Mouse (Mus musculus) small intestine, adult 2 months (tissue): ENCODE measurements at regions not wholly inside any gene's neighbourhood (a gene's known extent, or its start where the extent isn't known, plus 50 kb on each side); places are given as distances from the start of the nearest gene placed in this dataset.

Experiments used
- H3K27ac ChIP-seq: fragments of 200-500 bp; 2 replicates; pipeline ENCODE4 v1.5.1; 2012; ENCODE audit warnings: low read depth, low read length, control low read depth, inconsistent platforms; ENCODE audit not compliant: insufficient read depth
- H3K27me3 ChIP-seq: fragments of 200-500 bp; 2 replicates; pipeline ENCODE4 v1.6.1; 2012; ENCODE audit warnings: mild to moderate bottlenecking, moderate library complexity, low read length, inconsistent platforms; ENCODE audit not compliant: control insufficient read depth, insufficient read depth
- H3K36me3 ChIP-seq: fragments of 200-500 bp; 2 replicates; pipeline ENCODE4 v1.6.1; 2012; ENCODE audit warnings: mild to moderate bottlenecking, low read length, control low read depth, inconsistent platforms; ENCODE audit not compliant: control insufficient read depth, insufficient read depth
- H3K4me1 ChIP-seq: fragments of 200-500 bp; 2 replicates; pipeline ENCODE4 v1.6.1; 2012; ENCODE audit warnings: low read length, inconsistent platforms, mixed read lengths; ENCODE audit not compliant: control insufficient read depth, insufficient read depth, insufficient read length
- H3K4me3 ChIP-seq: fragments of 200-500 bp; 2 replicates; pipeline ENCODE4 v1.5.1; 2012; ENCODE audit warnings: low read depth, mild to moderate bottlenecking, control low read depth, inconsistent platforms, low read length, moderate library complexity
- CTCF ChIP-seq: fragments of 200-500 bp; IDR thresholded peaks from 2 replicates; pipeline ENCODE4 v1.5.1; 2012; ENCODE audit warnings: low read depth, mild to moderate bottlenecking, control low read depth, inconsistent platforms, low read length, moderate library complexity, mixed read lengths; ENCODE audit not compliant: insufficient replicate concordance, insufficient read length; ENCODE audit errors: extremely low read depth
- POLR2A ChIP-seq: fragments of 200-500 bp; IDR thresholded peaks from 2 replicates; pipeline ENCODE4 v1.6.1; 2012; ENCODE audit warnings: low read depth, mild to moderate bottlenecking, control low read depth, inconsistent platforms, low read length, moderate library complexity
- WGBS: fragments of 180-500 bp; shearing (Covaris S2); methylation state at CpG from one replicate; pipeline ENCODE4 v1.1.7; 2018; 5-methylcytosine and 5-hydroxymethylcytosine counted together

DNA sequence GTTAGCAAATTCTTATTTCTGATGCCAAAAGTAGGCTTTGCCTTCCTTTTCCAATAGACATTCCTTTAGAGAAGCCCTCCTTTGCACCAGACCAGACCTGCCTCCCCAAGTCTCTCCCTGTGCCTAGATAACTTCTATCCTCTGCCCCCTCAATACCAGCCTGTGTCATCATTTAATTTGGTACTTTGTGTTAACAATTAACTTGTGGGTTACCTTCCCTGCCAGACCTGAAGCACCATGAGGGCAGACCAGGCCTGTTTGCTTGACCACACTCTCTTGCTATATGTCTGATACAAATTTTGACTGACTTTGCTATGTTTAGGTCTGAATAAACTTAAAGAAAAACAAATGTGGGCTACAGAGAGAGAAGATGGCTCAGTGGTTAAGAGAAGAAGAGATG is 259.7 kb downstream of the Pik3r1 start:
- no peak overlapping the region for H3K4me3 ChIP-seq
- no peaks in the 10 kb centered on the region for H3K36me3 ChIP-seq
- H3K27ac ChIP-seq = no peak overlapping the region
- no peaks in the 10 kb centered on the region for H3K27me3 ChIP-seq
- TF ChIP-seq CTCF (no peak), POLR2A (no peak)
- no peaks in the 10 kb centered on the region for H3K4me1 ChIP-seq

DNA sequence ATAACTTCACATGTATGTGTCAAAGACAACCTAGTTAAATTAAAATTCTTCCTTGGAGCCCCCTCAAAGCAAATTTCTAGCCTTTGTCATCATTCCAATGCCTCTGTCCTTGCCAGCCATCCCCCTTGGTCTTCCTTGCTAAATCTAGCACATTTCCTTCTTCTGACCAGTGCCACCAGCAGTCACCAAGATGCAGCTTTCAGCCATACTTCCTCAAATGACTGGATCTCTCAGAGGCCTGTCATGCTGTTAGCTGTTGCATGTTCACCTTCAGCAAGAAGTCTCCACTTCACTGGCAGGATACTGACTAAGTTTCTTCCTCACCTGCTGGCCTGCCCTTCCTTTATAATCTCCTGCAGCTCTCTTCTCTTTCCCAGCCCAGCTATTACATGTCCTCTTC is 261.3 kb downstream of the Pik3r1 start:
- TF ChIP-seq POLR2A (no peak), CTCF (no peak)
- H3K4me3 ChIP-seq = no peak overlapping the region

GRCm38 (mm10) chr13:101505054-101505453 is 263.0 kb downstream of the Pik3r1 start:
- Histone ChIP-seq H3K27ac (no peak overlapping the region), H3K4me1 (no peaks in the 10 kb centered on the region), H3K4me3 (no peak overlapping the region), H3K36me3 (no peaks in the 10 kb centered on the region), H3K27me3 (no peaks in the 10 kb centered on the region)
- 91% methylated on average over 1 of the region's 1 CpGs for WGBS
- TF ChIP-seq POLR2A (no peak), CTCF (no peak)

More for the DNA sequence above, 261.3 kb downstream of the Pik3r1 start:
- Histone ChIP-seq H3K36me3 (no peaks in the 10 kb centered on the region), H3K27ac (no peak overlapping the region), H3K27me3 (no peaks in the 10 kb centered on the region), H3K4me1 (no peaks in the 10 kb centered on the region)

DNA sequence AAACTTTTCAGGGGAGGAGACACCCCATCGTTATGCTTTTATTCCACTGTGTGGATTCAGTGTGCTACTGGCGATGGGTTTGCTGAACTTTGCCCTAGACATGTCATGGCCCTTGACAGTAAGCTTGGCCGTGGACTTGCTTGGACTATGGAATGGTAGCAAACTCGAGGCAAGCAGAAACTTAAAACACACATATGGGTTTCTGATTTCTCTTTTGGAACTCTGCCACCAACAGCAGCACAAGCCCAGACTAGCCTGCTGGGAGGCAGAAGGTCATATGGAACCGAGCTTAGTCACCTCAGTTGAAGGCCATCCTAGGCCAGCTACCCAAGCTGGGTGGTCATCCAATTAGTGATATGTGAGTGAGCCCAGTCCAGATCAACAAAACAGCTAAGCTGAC is 263.8 kb downstream of the Pik3r1 start:
- Histone ChIP-seq H3K4me1 (no peaks in the 10 kb centered on the region), H3K4me3 (no peak overlapping the region), H3K27ac (no peak overlapping the region), H3K36me3 (no peaks in the 10 kb centered on the region), H3K27me3 (no peaks in the 10 kb centered on the region)
- 39% methylated on average over 5 of the region's 5 CpGs for WGBS
- TF ChIP-seq POLR2A (no peak), CTCF (no peak)

DNA sequence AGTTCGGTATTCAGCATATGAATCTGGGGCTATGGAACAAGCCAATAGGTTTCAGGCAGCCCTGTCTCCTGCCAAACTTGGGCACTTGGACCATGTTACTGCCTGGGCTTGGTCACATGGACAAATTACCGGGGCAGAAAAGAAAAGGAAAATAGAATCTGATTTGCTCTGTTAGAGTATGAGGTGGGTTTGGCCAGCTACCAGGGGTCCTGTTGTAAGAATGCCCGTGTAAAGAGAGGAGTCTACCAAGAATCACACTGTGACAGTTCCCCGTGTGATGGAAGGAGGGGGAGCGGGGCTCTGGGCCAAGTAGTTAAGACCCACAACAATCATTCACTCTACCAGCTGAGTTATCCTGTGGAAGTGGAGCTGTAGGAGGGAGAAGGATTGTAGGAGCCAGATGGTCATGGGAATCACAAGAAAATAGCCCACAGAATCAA is 266.2 kb downstream of the Pik3r1 start:
- Histone ChIP-seq H3K4me1 (no peaks in the 10 kb centered on the region), H3K36me3 (no peaks in the 10 kb centered on the region), H3K27me3 (no peaks in the 10 kb centered on the region), H3K4me3 (no peak overlapping the region), H3K27ac (no peak overlapping the region)
- no peak for TF ChIP-seq CTCF
- 82% methylated on average over 5 of the region's 5 CpGs for WGBS

- TF ChIP-seq CTCF (no peak), POLR2A (no peak)
- H3K27ac ChIP-seq = no peak overlapping the region
- no peaks in the 10 kb centered on the region for H3K36me3 ChIP-seq
- no peaks in the 10 kb centered on the region for H3K27me3 ChIP-seq
- WGBS = 86% methylated on average over 3 of the region's 3 CpGs
- no peaks in the 10 kb centered on the region for H3K4me1 ChIP-seq
- no peak overlapping the region for H3K4me3 ChIP-seq
Measured at GRCm38 (mm10) chr13:101501061-101501460, 267.0 kb downstream of the Pik3r1 start.

- H3K27ac ChIP-seq = no peak overlapping the region
- WGBS = 73% methylated on average over 3 of the region's 3 CpGs
- H3K4me1 ChIP-seq = no peaks in the 10 kb centered on the region
- no peaks in the 10 kb centered on the region for H3K36me3 ChIP-seq
- no peak for TF ChIP-seq CTCF
- no peak for TF ChIP-seq POLR2A
- H3K27me3 ChIP-seq = no peaks in the 10 kb centered on the region
- no peak overlapping the region for H3K4me3 ChIP-seq
Measured at GRCm38 (mm10) chr13:101491835-101492234, 276.2 kb downstream of the Pik3r1 start.

DNA sequence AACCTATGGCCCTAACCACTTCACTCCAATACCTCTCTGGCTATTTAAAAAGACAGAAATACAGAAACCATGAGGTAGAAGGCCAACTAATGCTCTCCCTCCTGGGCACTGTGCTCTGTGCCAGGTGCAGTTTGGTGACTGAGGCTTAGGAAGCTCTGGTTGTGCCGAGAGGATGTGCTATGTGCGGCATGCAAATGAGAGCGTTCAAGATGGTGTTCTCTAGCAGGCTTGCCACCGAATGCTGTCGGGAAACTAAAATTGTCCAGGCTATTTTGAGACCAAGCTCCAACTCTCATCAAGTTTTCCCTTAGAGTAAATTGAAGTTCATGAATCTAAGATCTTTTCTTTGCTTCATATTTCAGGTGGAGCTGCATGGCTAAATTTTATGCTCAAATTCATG is 277.1 kb downstream of the Pik3r1 start:
- Histone ChIP-seq H3K4me3 (no peak overlapping the region), H3K27me3 (no peaks in the 10 kb centered on the region), H3K36me3 (no peaks in the 10 kb centered on the region), H3K4me1 (no peaks in the 10 kb centered on the region), H3K27ac (no peak overlapping the region)
- 93% methylated on average over 5 of the region's 5 CpGs for WGBS
- TF ChIP-seq POLR2A = no peak
- TF ChIP-seq CTCF = no peak
